Mouse (Mus musculus): ENCODE data around the gene Nt5c3b. TPM values are rescaled to one million over a fixed set of nuclear protein-coding genes. Genes with fewer than 3 reads are reported as not detected.

Nt5c3b gene
- polyA plus RNA-seq, 1 experiment from 2014 or later = 156 TPM

DNA sequence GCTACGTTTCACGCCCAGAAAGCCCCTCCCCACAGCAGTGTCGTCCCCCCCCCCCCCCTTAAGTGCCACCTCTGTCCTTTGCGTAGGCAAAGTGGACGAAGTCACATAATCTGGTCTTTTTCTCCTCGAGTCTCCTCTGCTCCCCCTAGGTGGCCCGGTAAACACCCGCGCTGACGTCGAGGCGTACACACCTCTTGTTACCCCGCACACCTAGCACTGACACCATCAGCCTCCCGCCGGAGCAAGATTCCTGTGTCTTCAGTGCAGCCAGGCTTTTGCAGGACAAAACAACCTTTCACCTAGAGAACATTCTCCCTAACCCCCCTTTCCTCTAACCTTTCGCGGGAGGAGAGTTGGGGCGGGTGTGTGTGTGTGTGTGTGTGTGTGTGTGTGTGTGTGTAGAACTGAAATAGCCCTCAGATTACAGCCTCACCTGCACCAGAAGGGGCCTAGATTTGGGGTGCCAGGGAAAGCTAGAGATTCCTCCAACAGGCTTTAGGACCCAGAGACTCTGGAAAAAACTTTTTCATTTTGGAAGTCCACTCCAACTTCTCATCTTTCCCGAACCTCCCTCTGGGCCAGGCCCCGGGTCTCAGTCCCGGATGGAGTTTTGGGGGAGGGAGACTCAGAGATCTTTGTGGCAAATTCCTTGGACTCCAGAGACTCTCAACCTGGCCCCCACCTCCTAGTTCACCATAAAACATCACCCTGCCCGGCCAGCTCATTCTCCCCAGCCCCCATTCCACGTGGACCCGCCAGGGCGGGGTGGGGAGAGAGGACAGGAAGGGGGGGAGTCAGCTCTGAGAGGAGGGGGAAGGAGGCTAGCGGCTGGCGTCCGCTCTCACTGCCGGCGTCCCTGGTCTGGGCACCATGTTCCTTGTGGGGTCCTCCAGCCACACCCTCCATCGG is 26.4 kb downstream of the Nt5c3b start, which contains the start of gene Fkbp10:
Gene Fkbp10 (plus strand): TSS at position 784 of the 909 bp plus-strand sequence.
- no peaks in the 10 kb centered on the region for H3K9me3 ChIP-seq
- WGBS = under 1% methylated on average over 31 of the region's 31 CpGs
- H3K4me1 ChIP-seq = peaks cover 59% of the 10 kb centered on the region
- peak within 1 kb of the TSS; percentile 95 for H3K27ac ChIP-seq (replicated peaks)
- H3K27me3 ChIP-seq (replicated peaks; ENCODE audit: low read depth, poor library complexity, severe bottlenecking) = peaks cover 18% of the 10 kb centered on the region; the same call in 1 of the 2 replicates
- DNase-seq (ENCODE audit: low spot score) = peak; percentile 85
- H3K4me3 ChIP-seq = peak within 1 kb of the TSS; percentile 71
- H3K36me3 ChIP-seq (replicated peaks) = peaks cover 29% of the 10 kb centered on the region

GRCm38 (mm10) chr11:100414021-100414913 is 27.3 kb downstream of the Nt5c3b start, which contains the start of gene P3h4:
P3h4 (minus strand) TSS chr11:100414836.
- Histone ChIP-seq H3K9me3 (no peaks in the 10 kb centered on the region), H3K27ac (replicated peaks) (peak within 1 kb of the TSS; percentile 95), H3K27me3 (replicated peaks; ENCODE audit: low read depth, poor library complexity, severe bottlenecking) (peaks cover 18% of the 10 kb centered on the region; the same call in 1 of the 2 replicates), H3K4me3 (peak within 1 kb of the TSS; percentile 71), H3K4me1 (peaks cover 59% of the 10 kb centered on the region), H3K36me3 (replicated peaks) (peaks cover 33% of the 10 kb centered on the region)
- peak; percentile 94 for DNase-seq (ENCODE audit: low spot score)
- WGBS = 1% methylated on average over 93 of the region's 93 CpGs

DNA sequence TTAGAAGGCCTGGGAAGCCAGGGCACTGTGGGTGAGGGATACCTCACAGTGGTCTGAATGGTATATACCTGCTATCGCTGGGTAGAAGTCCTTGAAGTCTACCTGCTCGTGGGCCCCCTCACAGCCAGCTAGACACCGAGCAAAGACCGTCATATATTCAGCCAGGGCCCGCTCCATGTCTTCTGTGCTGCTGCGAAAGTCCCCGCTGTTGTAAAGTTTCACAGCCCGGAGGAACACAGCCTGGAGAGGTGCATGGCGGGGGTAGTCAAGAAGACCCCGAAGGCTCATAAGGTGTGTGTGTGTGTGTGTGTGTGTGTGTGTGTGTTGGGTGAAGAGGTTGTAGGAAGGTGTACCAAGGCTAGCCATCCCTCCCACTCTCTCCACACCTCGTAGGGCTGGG is 28.1 kb downstream of the Nt5c3b start:
- Histone ChIP-seq H3K36me3 (replicated peaks) (peaks cover 37% of the 10 kb centered on the region), H3K4me3 (peak overlapping the region; percentile 71), H3K9me3 (no peaks in the 10 kb centered on the region), H3K27ac (replicated peaks) (peak overlapping the region; percentile 95), H3K27me3 (replicated peaks; ENCODE audit: low read depth, poor library complexity, severe bottlenecking) (peaks cover 18% of the 10 kb centered on the region; the same call in 1 of the 2 replicates), H3K4me1 (peaks cover 59% of the 10 kb centered on the region)
- DNase-seq (ENCODE audit: low spot score) = no peak
- 82% methylated on average over 11 of the region's 11 CpGs for WGBS

- H3K36me3 ChIP-seq (replicated peaks) = peaks cover 46% of the 10 kb centered on the region
Observed at GRCm38 (mm10) chr11:100411736-100412135, 29.9 kb downstream of the Nt5c3b start.

GRCm38 (mm10) chr11:100409686-100410085 is 31.9 kb downstream of the Nt5c3b start:
- H3K4me3 ChIP-seq = no peak overlapping the region
- peaks cover 46% of the 10 kb centered on the region for H3K36me3 ChIP-seq (replicated peaks)
- H3K4me1 ChIP-seq = peaks cover 50% of the 10 kb centered on the region
- H3K9me3 ChIP-seq = no peaks in the 10 kb centered on the region
- WGBS = 82% methylated on average over 3 of the region's 3 CpGs
- 0 out of 2 replicates have a peak, but pooled peaks cover 9% of the 10 kb centered on the region for H3K27me3 ChIP-seq (replicated peaks; ENCODE audit: low read depth, poor library complexity, severe bottlenecking)
- H3K27ac ChIP-seq (replicated peaks) = no peak overlapping the region
- DNase-seq (ENCODE audit: low spot score) = no peak

More at GRCm38 (mm10) chr11:100411736-100412135, 29.9 kb downstream of the Nt5c3b start:
- WGBS = 90% methylated on average over 11 of the region's 11 CpGs
- no peak for DNase-seq (ENCODE audit: low spot score)
- Histone ChIP-seq H3K27me3 (replicated peaks; ENCODE audit: low read depth, poor library complexity, severe bottlenecking) (peaks cover 16% of the 10 kb centered on the region; the same call in 1 of the 2 replicates), H3K27ac (replicated peaks) (peak overlapping the region; percentile 32; the same call in 1 of the 2 replicates), H3K9me3 (no peaks in the 10 kb centered on the region), H3K4me3 (no peak overlapping the region), H3K4me1 (peaks cover 66% of the 10 kb centered on the region)

DNA sequence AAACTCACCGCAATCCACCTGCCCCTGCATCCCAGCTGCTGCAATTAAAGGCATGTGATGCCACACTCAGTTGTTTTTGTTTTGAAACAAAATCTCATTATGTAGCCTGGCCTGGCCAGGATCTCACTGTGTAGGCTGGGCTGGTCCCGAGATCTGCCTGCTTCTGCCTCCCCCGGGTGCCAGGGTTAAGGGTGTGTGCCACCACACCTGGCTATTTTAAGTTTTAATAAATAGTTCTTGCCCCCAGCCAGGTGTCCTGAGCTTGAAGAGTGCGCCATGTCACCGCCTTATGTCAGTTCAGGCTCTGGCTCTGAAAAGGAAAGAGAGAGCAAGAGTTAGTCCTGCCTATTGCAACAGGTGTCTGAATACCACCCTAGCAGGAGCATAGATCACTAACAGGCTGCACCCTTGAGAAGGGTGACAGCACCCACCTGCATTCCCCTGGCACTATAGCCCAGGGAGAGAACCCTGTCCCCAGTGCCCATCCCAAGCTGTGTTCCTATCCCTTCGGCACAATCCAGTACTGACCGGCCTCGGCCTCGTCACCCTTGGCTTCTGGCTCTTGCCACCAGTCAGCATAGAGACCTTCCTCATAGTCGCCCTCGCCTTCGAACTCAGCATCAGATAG is 32.7 kb downstream of the Nt5c3b start:
- DNase-seq (ENCODE audit: low spot score) = no peak
- Histone ChIP-seq H3K27me3 (replicated peaks; ENCODE audit: low read depth, poor library complexity, severe bottlenecking) (0 out of 2 replicates have a peak, but pooled peaks cover 7% of the 10 kb centered on the region), H3K4me1 (peaks cover 43% of the 10 kb centered on the region), H3K27ac (replicated peaks) (no peak overlapping the region), H3K9me3 (no peaks in the 10 kb centered on the region), H3K36me3 (replicated peaks) (peaks cover 46% of the 10 kb centered on the region), H3K4me3 (no peak overlapping the region)
- 90% methylated on average over 12 of the region's 12 CpGs for WGBS

GRCm38 (mm10) chr11:100408076-100408834 is 33.4 kb downstream of the Nt5c3b start:
- 39% methylated on average over 10 of the region's 10 CpGs for WGBS
- H3K36me3 ChIP-seq (replicated peaks) = peaks cover 46% of the 10 kb centered on the region
- no peaks in the 10 kb centered on the region for H3K27me3 ChIP-seq (replicated peaks; ENCODE audit: low read depth, poor library complexity, severe bottlenecking)
- H3K4me3 ChIP-seq = no peak overlapping the region
- DNase-seq (ENCODE audit: low spot score) = peak; percentile 72
- H3K4me1 ChIP-seq = peaks cover 36% of the 10 kb centered on the region
- no peak overlapping the region for H3K27ac ChIP-seq (replicated peaks)
- no peaks in the 10 kb centered on the region for H3K9me3 ChIP-seq

- WGBS = 84% methylated on average over 5 of the region's 5 CpGs
Observed at GRCm38 (mm10) chr11:100406995-100407705, 34.5 kb downstream of the Nt5c3b start.

DNA sequence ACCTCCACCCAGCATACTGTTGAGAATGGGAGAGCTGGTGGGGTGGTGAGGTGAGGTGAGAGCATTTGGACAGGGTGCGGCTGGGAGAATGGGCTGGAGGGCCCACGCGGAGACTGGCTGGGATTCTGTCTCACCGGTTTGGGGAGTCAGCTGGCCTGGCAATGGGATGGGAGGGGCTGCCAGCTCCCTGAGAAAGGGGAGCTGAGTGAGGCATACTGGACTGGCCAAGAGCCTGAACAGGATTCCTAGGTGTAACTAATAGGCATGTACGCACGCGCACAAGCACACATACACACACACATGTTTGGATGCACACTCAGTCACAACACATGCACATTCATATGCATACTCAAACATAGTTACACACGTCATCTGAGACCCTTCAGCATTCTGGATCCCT is 35.3 kb downstream of the Nt5c3b start:
- H3K9me3 ChIP-seq = no peaks in the 10 kb centered on the region

More at GRCm38 (mm10) chr11:100406995-100407705, 34.5 kb downstream of the Nt5c3b start:
- Histone ChIP-seq H3K27ac (replicated peaks) (no peak overlapping the region), H3K9me3 (no peaks in the 10 kb centered on the region), H3K27me3 (replicated peaks; ENCODE audit: low read depth, poor library complexity, severe bottlenecking) (no peaks in the 10 kb centered on the region), H3K36me3 (replicated peaks) (peaks cover 42% of the 10 kb centered on the region), H3K4me1 (peaks cover 31% of the 10 kb centered on the region), H3K4me3 (no peak overlapping the region)
- no peak for DNase-seq (ENCODE audit: low spot score)

GRCm38 (mm10) chr11:100404456-100405074 is 37.0 kb downstream of the Nt5c3b start:
- peaks cover 19% of the 10 kb centered on the region for H3K36me3 ChIP-seq (replicated peaks)
- peaks cover 32% of the 10 kb centered on the region for H3K4me1 ChIP-seq
- H3K27me3 ChIP-seq (replicated peaks; ENCODE audit: low read depth, poor library complexity, severe bottlenecking) = no peaks in the 10 kb centered on the region; the same call in 1 of the 2 replicates
- H3K27ac ChIP-seq (replicated peaks) = no peak overlapping the region
- 88% methylated on average over 3 of the region's 3 CpGs for WGBS
- no peak overlapping the region for H3K4me3 ChIP-seq
- no peaks in the 10 kb centered on the region for H3K9me3 ChIP-seq
- DNase-seq (ENCODE audit: low spot score) = no peak

More for the DNA sequence above, 35.3 kb downstream of the Nt5c3b start:
- peaks cover 32% of the 10 kb centered on the region for H3K4me1 ChIP-seq
- peaks cover 34% of the 10 kb centered on the region for H3K36me3 ChIP-seq (replicated peaks)
- H3K4me3 ChIP-seq = no peak overlapping the region
- no peaks in the 10 kb centered on the region; the same call in 1 of the 2 replicates for H3K27me3 ChIP-seq (replicated peaks; ENCODE audit: low read depth, poor library complexity, severe bottlenecking)
- DNase-seq (ENCODE audit: low spot score) = no peak
- 83% methylated on average over 8 of the region's 8 CpGs for WGBS
- H3K27ac ChIP-seq (replicated peaks) = no peak overlapping the region

All from embryonic facial prominence, embryonic 10.5 days (tissue).